Mouse (Mus musculus): ENCODE data around the gene Ccn1. TPM values are rescaled to one million over a fixed set of nuclear protein-coding genes. Genes with fewer than 3 reads are reported as not detected.

Ccn1 gene
- polyA plus RNA-seq, 1 experiment from 2014 or later = 27.2 TPM

GRCm38 (mm10) chr3:145608320-145608719, 41.5 kb downstream of the Ccn1 start:
- H3K4me2 ChIP-seq (replicated peaks) = no peak overlapping the region
- H3K4me1 ChIP-seq = no peaks in the 10 kb centered on the region
- H3K27ac ChIP-seq (replicated peaks) = no peak overlapping the region
- H3K9me3 ChIP-seq = no peaks in the 10 kb centered on the region
- ATAC-seq (replicated peaks) = no peak
- no peak overlapping the region for H3K4me3 ChIP-seq
- H3K9ac ChIP-seq (replicated peaks) = no peak overlapping the region
- no peaks in the 10 kb centered on the region for H3K27me3 ChIP-seq
- peaks cover 16% of the 10 kb centered on the region; the same call in 1 of the 2 replicates for H3K36me3 ChIP-seq
- WGBS = 95% methylated on average over 5 of the region's 5 CpGs

DNA sequence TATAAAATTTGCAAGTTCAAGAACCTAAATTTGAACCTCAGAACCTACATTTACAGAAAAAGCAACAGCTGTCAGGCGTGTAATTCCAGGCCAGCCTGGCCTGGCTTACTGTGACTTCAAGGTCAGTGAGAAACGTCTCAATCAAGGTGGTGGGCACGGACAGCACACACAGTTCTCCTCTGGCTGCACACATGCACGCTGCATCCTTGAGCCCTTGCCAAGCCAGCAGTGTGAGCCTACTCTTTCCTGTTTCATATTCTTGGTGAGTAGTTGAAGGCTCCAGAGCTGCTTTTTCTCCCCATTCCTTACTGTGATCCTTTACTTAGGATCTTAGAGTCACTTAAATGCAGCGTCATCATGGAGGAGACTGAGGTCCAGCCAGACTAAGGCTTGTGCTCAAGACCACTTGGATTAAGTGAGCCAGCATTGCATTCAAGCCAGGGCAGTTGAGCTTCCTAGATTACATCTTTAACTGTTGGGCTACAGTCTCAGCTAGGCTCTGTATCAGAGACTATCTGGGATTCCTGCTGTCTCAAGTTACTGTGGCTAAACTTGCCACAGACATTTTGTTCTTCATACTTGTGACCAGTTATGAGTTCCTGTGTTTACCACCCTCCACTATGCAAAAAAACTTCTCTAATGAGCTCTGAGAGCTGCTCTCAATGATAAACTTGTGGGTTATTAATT, 44.2 kb downstream of the Ccn1 start:
- H3K4me1 ChIP-seq = no peaks in the 10 kb centered on the region
- ATAC-seq (replicated peaks) = no peak
- WGBS = 94% methylated on average over 5 of the region's 5 CpGs
- no peak overlapping the region for H3K4me3 ChIP-seq
- no peaks in the 10 kb centered on the region for H3K9me3 ChIP-seq
- H3K36me3 ChIP-seq = peaks cover 20% of the 10 kb centered on the region; the same call in 1 of the 2 replicates
- no peaks in the 10 kb centered on the region for H3K27me3 ChIP-seq
- H3K4me2 ChIP-seq (replicated peaks) = no peak overlapping the region
- H3K27ac ChIP-seq (replicated peaks) = no peak overlapping the region
- no peak overlapping the region for H3K9ac ChIP-seq (replicated peaks)

GRCm38 (mm10) chr3:145602410-145603206, 47.2 kb downstream of the Ccn1 start:
- Histone ChIP-seq H3K9ac (replicated peaks) (no peak overlapping the region), H3K4me3 (no peak overlapping the region), H3K27ac (replicated peaks) (no peak overlapping the region), H3K9me3 (no peaks in the 10 kb centered on the region), H3K36me3 (peaks cover 28% of the 10 kb centered on the region), H3K4me1 (no peaks in the 10 kb centered on the region), H3K4me2 (replicated peaks) (no peak overlapping the region), H3K27me3 (no peaks in the 10 kb centered on the region)
- WGBS = 68% methylated on average over 11 of the region's 11 CpGs
- ATAC-seq (replicated peaks) = no peak

GRCm38 (mm10) chr3:145601345-145601744, 48.4 kb downstream of the Ccn1 start:
- H3K27ac ChIP-seq (replicated peaks) = no peak overlapping the region
- 89% methylated on average over 6 of the region's 6 CpGs for WGBS
- H3K4me1 ChIP-seq = no peaks in the 10 kb centered on the region
- no peaks in the 10 kb centered on the region for H3K27me3 ChIP-seq
- no peak for ATAC-seq (replicated peaks)
- H3K36me3 ChIP-seq = peaks cover 26% of the 10 kb centered on the region
- no peaks in the 10 kb centered on the region for H3K9me3 ChIP-seq
- H3K9ac ChIP-seq (replicated peaks) = no peak overlapping the region
- no peak overlapping the region for H3K4me2 ChIP-seq (replicated peaks)
- no peak overlapping the region for H3K4me3 ChIP-seq

GRCm38 (mm10) chr3:145600801-145601200, 49.0 kb downstream of the Ccn1 start:
- no peak overlapping the region for H3K9ac ChIP-seq (replicated peaks)
- H3K36me3 ChIP-seq = peaks cover 28% of the 10 kb centered on the region
- 95% methylated on average over 6 of the region's 6 CpGs for WGBS
- H3K4me3 ChIP-seq = no peak overlapping the region
- H3K4me1 ChIP-seq = no peaks in the 10 kb centered on the region
- H3K27me3 ChIP-seq = no peaks in the 10 kb centered on the region
- H3K4me2 ChIP-seq (replicated peaks) = no peak overlapping the region
- no peak for ATAC-seq (replicated peaks)
- H3K9me3 ChIP-seq = no peaks in the 10 kb centered on the region
- no peak overlapping the region for H3K27ac ChIP-seq (replicated peaks)

GRCm38 (mm10) chr3:145599059-145599458, 50.7 kb downstream of the Ccn1 start:
- H3K27ac ChIP-seq (replicated peaks) = no peak overlapping the region
- no peaks in the 10 kb centered on the region for H3K27me3 ChIP-seq
- H3K9ac ChIP-seq (replicated peaks) = no peak overlapping the region
- peaks cover 37% of the 10 kb centered on the region for H3K36me3 ChIP-seq
- no peak overlapping the region for H3K4me3 ChIP-seq
- WGBS = 98% methylated on average over 7 of the region's 7 CpGs
- no peak for ATAC-seq (replicated peaks)
- no peak overlapping the region for H3K4me2 ChIP-seq (replicated peaks)
- H3K4me1 ChIP-seq = no peaks in the 10 kb centered on the region
- H3K9me3 ChIP-seq = no peaks in the 10 kb centered on the region

Other genes with a start within 250 kb of the Ccn1 start
- gene Znhit6, start 73.8 kb downstream of the Ccn1 start, polyA plus RNA-seq (2015; fragmentation: Nextera tagmentation; extraction: Ambion mirVana) = 27.8 and 30.6 TPM in 2 replicates
- 162 and 170 TPM in 2 replicates for gene Ddah1, start 108.7 kb upstream of the Ccn1 start, polyA plus RNA-seq (2015; fragmentation: Nextera tagmentation; extraction: Ambion mirVana)